Mouse (Mus musculus) testis, adult 2 months (tissue): ENCODE data around the gene Plxnc1. TPM values are rescaled to one million over a fixed set of nuclear protein-coding genes. Genes with fewer than 3 reads are reported as not detected.

Experiments used
- H3K27ac ChIP-seq: fragments of 200-500 bp; 2 replicates; pipeline ENCODE4 v1.5.1; 2012; ENCODE audit warnings: low read depth, low read length; ENCODE audit not compliant: control insufficient read depth, insufficient read depth
- H3K27me3 ChIP-seq: fragments of 200-500 bp; 2 replicates; pipeline ENCODE4 v1.6.1; 2012; ENCODE audit warnings: mild to moderate bottlenecking, low read length, moderate library complexity; ENCODE audit not compliant: control insufficient read depth, insufficient read depth
- H3K36me3 ChIP-seq: fragments of 200-500 bp; 2 replicates; pipeline ENCODE4 v1.6.1; 2012; ENCODE audit warnings: mild to moderate bottlenecking, low read length; ENCODE audit not compliant: control insufficient read depth, insufficient read depth
- H3K4me1 ChIP-seq: fragments of 200-500 bp; 2 replicates; pipeline ENCODE4 v1.6.1; 2012; ENCODE audit warnings: low read length; ENCODE audit not compliant: control insufficient read depth, insufficient read depth
- H3K4me3 ChIP-seq: fragments of 200-500 bp; 2 replicates; pipeline ENCODE4 v1.5.1; 2012; ENCODE audit warnings: low read depth, mild to moderate bottlenecking, low read length, moderate library complexity, mixed read lengths; ENCODE audit not compliant: control insufficient read depth
- CTCF ChIP-seq: fragments of 200-500 bp; IDR thresholded peaks from 2 replicates; pipeline ENCODE4 v1.5.1; 2012; ENCODE audit warnings: low read depth, mild to moderate bottlenecking, inconsistent platforms, low read length, moderate library complexity; ENCODE audit not compliant: control insufficient read depth, insufficient read depth, insufficient replicate concordance
- POLR2A ChIP-seq: fragments of 200-500 bp; IDR thresholded peaks from 2 replicates; pipeline ENCODE4 v1.6.1; 2012; ENCODE audit warnings: low read depth, mild to moderate bottlenecking, inconsistent platforms, low read length, moderate library complexity; ENCODE audit not compliant: control insufficient read depth
- polyA plus RNA-seq: library from polyadenylated mRNA; depleted of rRNA; stranded (reverse); fragments of >200 nt; gene quantifications from 2 replicates; pipeline ENCODE4 v1.2.3, GENCODE M21; 2012

Gene Plxnc1
- polyA plus RNA-seq, 1 experiment = 4.0 TPM

DNA sequence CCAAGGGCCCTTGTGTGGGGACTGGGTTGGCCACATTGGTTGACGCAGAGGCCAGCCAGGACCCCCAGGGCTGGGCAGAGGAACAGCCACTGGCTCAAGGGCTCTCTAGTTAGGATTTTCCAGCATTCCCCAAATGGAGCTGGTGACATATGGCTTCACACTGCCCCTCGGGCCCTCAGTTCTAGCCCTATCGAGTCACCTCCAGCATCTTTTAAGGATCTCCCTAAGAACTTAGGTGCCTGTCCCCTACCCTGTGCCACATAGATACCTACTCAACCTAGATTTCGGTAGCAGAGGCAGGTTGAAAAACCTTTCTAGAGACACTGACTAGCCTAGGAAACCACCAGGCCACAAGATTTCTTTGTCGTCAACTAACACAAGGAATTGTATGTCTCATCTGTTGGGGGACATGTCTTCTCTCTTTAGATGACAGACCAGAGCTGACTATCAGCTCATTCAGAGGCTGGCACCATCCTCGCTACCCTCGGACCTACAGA, 115.9 kb downstream of the Plxnc1 start:
- H3K4me1 ChIP-seq = no peaks in the 10 kb centered on the region
- H3K4me3 ChIP-seq = no peak overlapping the region
- no peak for TF ChIP-seq POLR2A
- TF ChIP-seq CTCF = no peak
- H3K27me3 ChIP-seq = no peaks in the 10 kb centered on the region
- no peaks in the 10 kb centered on the region for H3K36me3 ChIP-seq
- no peak overlapping the region for H3K27ac ChIP-seq

DNA sequence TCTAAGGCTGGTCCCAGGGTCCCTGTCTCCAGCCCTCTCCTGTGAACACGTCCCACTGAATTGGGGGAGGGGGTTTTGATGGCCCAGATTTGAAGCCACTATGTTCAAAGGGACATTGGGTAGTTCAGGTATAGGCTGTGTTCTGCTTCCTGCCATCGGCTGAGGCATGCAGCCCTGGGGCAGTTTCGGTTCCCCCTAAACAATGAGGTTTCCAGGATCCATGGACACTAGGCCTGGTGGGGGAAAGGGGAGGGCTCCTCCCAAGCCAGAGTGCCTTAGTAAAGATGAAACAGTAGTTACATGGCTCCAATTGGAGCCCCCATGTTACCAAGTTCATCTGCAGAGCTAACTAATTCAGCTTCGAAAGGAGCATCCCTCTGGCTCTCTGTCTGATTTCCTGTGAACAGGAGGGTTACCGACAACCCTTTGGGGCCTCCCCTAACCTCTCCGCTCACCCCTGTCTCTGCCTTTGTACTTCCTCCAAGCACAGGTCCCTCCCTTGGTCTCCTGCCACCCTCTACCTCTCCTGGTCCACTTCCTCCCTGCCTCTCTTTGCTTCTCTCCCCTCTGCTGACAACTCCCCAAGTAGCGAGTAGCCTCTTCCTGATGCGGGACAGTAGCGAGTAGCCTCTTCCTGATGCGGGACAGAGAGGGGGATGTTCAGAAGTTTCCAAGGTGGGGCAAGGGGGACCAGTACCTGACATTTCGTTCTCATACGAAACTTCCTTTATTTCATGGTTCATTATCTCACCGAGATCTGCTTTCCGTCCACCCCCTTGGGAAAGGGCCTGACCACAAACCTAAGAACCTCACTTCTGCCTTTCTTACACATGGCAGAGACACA, 116.5 kb downstream of the Plxnc1 start:
- no peaks in the 10 kb centered on the region for H3K4me1 ChIP-seq
- TF ChIP-seq POLR2A (no peak), CTCF (no peak)
- H3K36me3 ChIP-seq = no peaks in the 10 kb centered on the region
- H3K4me3 ChIP-seq = no peak overlapping the region
- H3K27me3 ChIP-seq = no peaks in the 10 kb centered on the region
- no peak overlapping the region for H3K27ac ChIP-seq

DNA sequence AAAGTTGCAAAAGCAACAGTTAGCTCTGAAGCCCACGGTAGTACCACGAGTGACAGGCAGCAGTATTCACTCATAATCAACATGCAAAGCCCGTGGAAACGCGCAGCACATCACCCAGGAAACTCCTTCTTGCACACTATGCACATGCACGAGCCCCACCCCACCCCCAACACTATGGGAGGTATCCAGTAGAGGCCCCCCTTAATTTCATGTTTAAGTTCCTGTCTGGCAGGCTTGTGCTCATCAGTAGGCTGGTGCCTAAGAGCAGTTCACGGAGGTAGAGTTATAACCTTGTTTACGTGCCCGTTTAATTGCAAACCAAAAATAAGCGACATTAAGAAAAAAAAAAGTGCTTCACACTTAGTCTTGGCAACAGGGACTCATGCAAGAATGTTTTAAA, 117.3 kb downstream of the Plxnc1 start:
- no peaks in the 10 kb centered on the region for H3K4me1 ChIP-seq
- no peak overlapping the region for H3K27ac ChIP-seq
- TF ChIP-seq POLR2A (no peak), CTCF (no peak)
- no peak overlapping the region for H3K4me3 ChIP-seq
- H3K36me3 ChIP-seq = no peaks in the 10 kb centered on the region
- no peaks in the 10 kb centered on the region for H3K27me3 ChIP-seq

DNA sequence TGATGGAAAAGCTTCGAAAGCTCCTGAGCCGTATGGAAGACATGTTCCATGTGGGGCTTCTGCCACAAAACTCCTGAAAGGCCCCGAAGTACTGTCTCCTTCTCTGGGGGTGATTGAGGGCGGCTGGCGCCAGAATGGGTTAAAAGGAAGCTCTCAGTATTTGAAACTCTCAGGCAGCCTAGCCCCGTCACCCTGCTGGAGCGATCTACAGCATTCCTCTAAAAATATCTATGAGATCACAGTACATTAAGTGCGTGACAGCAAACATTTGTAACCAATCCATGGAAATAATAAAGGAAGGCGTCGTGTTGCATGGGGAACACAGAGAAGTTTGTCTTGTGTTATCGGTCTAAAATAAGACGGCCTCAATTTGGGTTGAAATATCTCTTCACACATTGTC, 118.2 kb downstream of the Plxnc1 start:
- Histone ChIP-seq H3K27ac (no peak overlapping the region), H3K4me3 (no peak overlapping the region), H3K36me3 (no peaks in the 10 kb centered on the region), H3K27me3 (no peaks in the 10 kb centered on the region), H3K4me1 (no peaks in the 10 kb centered on the region)
- TF ChIP-seq CTCF (no peak), POLR2A (no peak)

DNA sequence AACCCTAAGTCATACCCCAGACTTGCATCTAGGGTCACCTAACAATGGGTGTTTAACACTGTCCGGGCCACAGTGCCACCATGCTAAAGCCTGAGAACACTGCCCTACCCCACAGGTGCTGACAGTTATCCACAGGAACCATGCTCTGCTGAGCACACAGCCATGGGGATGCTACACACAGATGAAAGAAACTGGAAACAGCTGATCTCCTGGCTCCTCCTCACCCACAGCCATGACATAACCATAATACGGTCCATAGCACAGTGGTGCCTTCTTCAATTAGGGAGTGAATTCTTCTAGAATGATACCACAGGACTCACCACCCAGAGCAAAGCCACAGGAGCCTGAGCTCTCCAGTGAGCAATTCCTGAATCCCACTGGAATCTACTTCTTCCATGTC, 118.7 kb downstream of the Plxnc1 start:
- no peaks in the 10 kb centered on the region for H3K4me1 ChIP-seq
- no peak overlapping the region for H3K4me3 ChIP-seq
- no peak for TF ChIP-seq CTCF
- H3K27ac ChIP-seq = no peak overlapping the region
- no peaks in the 10 kb centered on the region for H3K36me3 ChIP-seq
- H3K27me3 ChIP-seq = no peaks in the 10 kb centered on the region

DNA sequence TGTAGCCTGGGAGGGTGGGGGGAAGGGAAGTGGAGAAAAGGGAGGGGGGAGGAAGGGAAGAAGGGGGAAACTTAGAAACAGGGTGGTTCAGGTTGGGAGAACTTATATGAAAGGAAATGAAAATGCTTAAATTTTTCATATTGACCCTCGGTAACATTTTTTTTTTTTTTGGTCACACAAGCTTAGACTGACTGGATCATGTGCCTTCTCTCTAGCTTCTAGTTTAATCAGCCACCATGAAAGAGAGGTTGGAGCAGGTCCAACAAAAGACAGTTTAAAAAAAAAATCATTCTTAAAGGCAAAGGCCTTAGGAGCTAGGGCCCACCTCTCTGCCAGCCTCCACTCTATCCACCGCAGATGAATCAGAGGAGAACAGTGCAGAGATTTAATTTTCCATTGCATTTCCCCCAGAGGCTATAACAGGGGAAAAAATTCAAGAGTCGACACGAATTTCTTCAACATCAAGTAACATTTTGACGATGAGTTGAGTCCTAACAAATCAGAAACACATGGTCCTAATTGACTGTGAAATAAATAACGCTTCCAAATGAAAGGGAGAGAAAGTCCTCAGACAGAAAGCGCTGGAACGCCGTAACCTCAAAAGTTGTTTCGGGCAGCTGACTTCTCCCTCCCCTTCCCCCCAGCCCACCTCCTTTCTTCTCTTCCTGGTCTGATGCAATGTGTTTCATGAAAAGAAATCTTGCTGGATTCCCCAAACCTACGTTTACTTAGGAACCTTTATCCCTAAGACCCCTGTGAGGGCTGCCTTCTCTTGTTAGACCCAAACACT, 120.5 kb downstream of the Plxnc1 start:
- Histone ChIP-seq H3K4me1 (no peaks in the 10 kb centered on the region), H3K4me3 (no peak overlapping the region), H3K27me3 (no peaks in the 10 kb centered on the region), H3K36me3 (no peaks in the 10 kb centered on the region), H3K27ac (no peak overlapping the region)
- no peak for TF ChIP-seq POLR2A

DNA sequence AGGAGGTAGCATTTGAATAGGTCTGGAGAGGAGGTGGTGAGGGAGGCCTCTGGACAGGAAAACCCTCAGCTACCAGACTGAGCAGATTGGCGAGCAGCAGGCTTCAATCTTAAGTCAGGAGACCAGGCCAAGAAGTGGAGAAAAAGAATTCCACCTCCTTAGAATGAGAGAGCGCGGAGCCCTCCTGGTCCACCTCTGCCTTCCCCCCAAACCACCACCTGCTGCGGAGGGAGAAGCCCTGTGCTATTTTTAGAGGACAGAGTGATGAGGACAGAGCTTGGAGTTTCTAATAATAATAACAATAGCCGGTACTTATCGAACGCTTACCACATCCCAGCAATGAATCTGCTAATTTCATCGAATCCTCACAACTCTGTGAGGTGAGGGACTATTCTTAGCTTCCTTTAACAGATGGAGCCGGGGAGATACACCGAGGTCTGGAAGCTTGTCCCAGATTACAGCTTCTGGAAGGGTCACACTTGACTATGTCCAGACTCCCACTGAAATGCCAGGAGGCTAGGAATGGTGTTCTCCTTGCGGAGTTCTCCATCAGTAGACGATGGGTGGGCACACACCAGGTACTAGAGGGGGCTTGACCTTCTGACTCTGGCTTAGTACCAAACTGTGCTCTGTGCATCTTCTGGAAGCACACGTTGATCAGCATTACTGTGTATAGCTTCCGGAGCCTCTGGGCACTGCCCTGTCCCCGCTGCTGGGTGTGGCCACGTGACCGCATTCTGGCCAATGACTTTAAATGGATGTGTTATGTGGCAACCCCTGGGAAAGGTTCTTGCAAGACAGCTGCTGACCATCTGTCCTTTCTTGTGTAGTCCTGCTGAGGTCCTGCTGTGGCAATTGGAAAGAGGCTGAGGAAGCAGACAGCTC, 125.6 kb downstream of the Plxnc1 start:
- no peak overlapping the region for H3K27ac ChIP-seq
- no peaks in the 10 kb centered on the region for H3K36me3 ChIP-seq
- no peaks in the 10 kb centered on the region for H3K4me1 ChIP-seq
- H3K4me3 ChIP-seq = no peak overlapping the region
- no peaks in the 10 kb centered on the region for H3K27me3 ChIP-seq
- TF ChIP-seq CTCF = no peak
- TF ChIP-seq POLR2A = no peak
